ENCODE assay signal across 8 mouse cellular contexts in the genomic region with DNA sequence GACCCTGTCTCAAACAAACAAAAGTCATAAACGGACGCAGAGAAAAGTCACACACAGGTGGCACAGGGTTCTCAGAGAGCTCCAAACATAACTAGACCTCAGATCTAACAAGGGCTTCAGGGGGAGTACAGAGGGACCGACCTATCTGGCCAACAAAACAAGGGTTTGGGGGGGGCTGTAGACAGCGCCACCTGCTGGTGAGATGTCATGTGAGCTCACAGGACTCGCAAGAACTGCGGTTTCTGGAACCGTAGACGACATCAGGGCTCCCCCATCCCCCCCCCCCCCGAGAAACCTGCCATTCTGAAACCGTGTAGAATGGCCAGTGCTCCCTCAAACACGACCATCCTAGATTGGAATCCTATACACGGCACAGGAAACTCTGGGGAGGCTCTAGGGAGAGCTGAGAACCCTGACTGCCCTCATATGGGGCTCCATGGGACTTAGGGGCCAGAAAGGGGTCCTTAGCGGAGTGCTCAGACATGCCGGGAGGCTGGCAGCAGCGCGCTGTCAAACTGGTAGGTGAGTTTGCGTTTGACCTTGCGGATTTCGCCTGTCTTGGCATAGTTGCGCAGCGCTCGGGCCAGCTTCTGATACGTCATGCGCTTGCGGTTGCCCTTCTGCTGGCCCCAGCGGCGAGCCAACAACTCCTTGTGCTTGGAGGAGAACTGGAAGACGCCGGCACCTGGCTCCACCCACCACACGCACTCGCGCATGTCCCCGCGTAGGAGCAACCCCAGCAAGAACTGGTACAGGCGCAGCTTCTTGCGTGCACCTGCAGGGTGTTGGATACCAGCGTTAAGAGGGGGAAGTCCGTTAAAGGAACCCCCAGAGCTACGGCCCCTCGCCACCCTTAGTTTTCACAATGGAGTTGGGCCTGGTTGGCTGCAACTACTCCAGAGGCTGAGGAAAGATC. TPM values are rescaled to one million over a fixed set of nuclear protein-coding genes. Genes with fewer than 3 reads are reported as not detected.
DNase-seq lines count a peak whose midpoint lies in the region; ATAC-seq and TF ChIP-seq lines count a peak whose summit lies in the region.

No protein-coding gene starts in this region.

- H3K4me3 ChIP-seq in cerebellum, adult 2 months (replicated peaks; ENCODE audit: insufficient read depth, low read depth, low read length), result peak overlapping the region; percentile 62
- H3K4me3 ChIP-seq in forebrain, postnatal 0 days (ENCODE audit: low read depth, low read length), result peak overlapping the region; percentile 36
- H3K4me3 ChIP-seq in hindbrain, embryonic 10.5 days, result peak overlapping the region; percentile 50
- peak overlapping the region; percentile 26 for H3K4me3 ChIP-seq in lung, embryonic 14.5 days (ENCODE audit: low read depth, low read length)
- H3K4me3 ChIP-seq in neural tube, embryonic 15.5 days (replicated peaks), result peak overlapping the region; percentile 35
- H3K4me3 ChIP-seq in thymus, adult 2 months (ENCODE audit: control insufficient read depth, insufficient read depth, low read length), result peak overlapping the region; percentile 78

- H3K9me3 ChIP-seq in forebrain, postnatal 0 days (ENCODE audit: low read length), result no peaks in the 10 kb centered on the region
- H3K9me3 ChIP-seq in hindbrain, embryonic 10.5 days, result no peaks in the 10 kb centered on the region
- no peaks in the 10 kb centered on the region for H3K9me3 ChIP-seq in lung, embryonic 14.5 days (ENCODE audit: low read depth, low read length)
- H3K9me3 ChIP-seq in neural tube, embryonic 15.5 days (replicated peaks), result no peaks in the 10 kb centered on the region

- H3K27me3 ChIP-seq in cerebellum, adult 2 months (ENCODE audit: control insufficient read depth, insufficient read depth, low read length), result no peaks in the 10 kb centered on the region
- H3K27me3 ChIP-seq in forebrain, postnatal 0 days (ENCODE audit: insufficient read depth, low read length), result no peaks in the 10 kb centered on the region
- H3K27me3 ChIP-seq in hindbrain, embryonic 10.5 days (ENCODE audit: insufficient read depth, poor library complexity, severe bottlenecking), result peaks cover 75% of the 10 kb centered on the region
- peaks cover 38% of the 10 kb centered on the region; the same call in 1 of the 2 replicates for H3K27me3 ChIP-seq in lung, embryonic 14.5 days (ENCODE audit: insufficient read depth, low read length)
- H3K27me3 ChIP-seq in neural tube, embryonic 15.5 days (replicated peaks), result peaks cover 64% of the 10 kb centered on the region
- H3K27me3 ChIP-seq in thymus, adult 2 months (ENCODE audit: control insufficient read depth, insufficient read depth, low read length), result no peaks in the 10 kb centered on the region

- no peaks in the 10 kb centered on the region for H3K36me3 ChIP-seq in forebrain, postnatal 0 days (ENCODE audit: insufficient read depth)
- H3K36me3 ChIP-seq in hindbrain, embryonic 10.5 days, result peaks cover 7% of the 10 kb centered on the region
- H3K36me3 ChIP-seq in lung, embryonic 14.5 days (ENCODE audit: insufficient read depth), result peaks cover 6% of the 10 kb centered on the region
- no peaks in the 10 kb centered on the region for H3K36me3 ChIP-seq in neural tube, embryonic 15.5 days
- H3K36me3 ChIP-seq in thymus, adult 2 months (ENCODE audit: control insufficient read depth, insufficient read depth, low read length), result no peaks in the 10 kb centered on the region

- TF ChIP-seq CTCF in cerebellum, adult 2 months (IDR thresholded peaks at IDR 0.05; ENCODE audit: borderline replicate concordance, insufficient read depth, low read depth, low read length), result peak; percentile 82
- TF ChIP-seq CTCF in forebrain, postnatal 0 days (IDR thresholded peaks at IDR 0.05; ENCODE audit: low read depth), result peak; percentile 86
- peak; percentile 82 for TF ChIP-seq CTCF in lung, embryonic 14.5 days (IDR thresholded peaks at IDR 0.05; ENCODE audit: low read depth)
- TF ChIP-seq CTCF in thymus, adult 2 months (IDR thresholded peaks at IDR 0.05; ENCODE audit: borderline replicate concordance, control insufficient read depth, extremely low read depth, insufficient read depth, low read length, poor library complexity), result peak; percentile 86; the same call in 1 of the 2 replicates

- peak; percentile 69 for ATAC-seq in forebrain, postnatal 0 days
- ATAC-seq in lung, embryonic 14.5 days (ENCODE audit: insufficient read depth), result no peak
- peak; percentile 76 for ATAC-seq in neural tube, embryonic 15.5 days (ENCODE audit: low FRiP score)

- H3K9ac ChIP-seq in forebrain, postnatal 0 days, result peak overlapping the region; percentile 52
- peak overlapping the region; percentile 27; the same call in 1 of the 2 replicates for H3K9ac ChIP-seq in lung, embryonic 14.5 days
- peak overlapping the region; percentile 37 for H3K9ac ChIP-seq in neural tube, embryonic 15.5 days (replicated peaks)

- WGBS in cerebellum, adult 2 months, result 5% methylated on average over 40 of the region's 40 CpGs
- 4% methylated on average over 40 of the region's 40 CpGs for WGBS in forebrain, postnatal 0 days
- 7% methylated on average over 40 of the region's 40 CpGs for WGBS in hindbrain, embryonic 10.5 days
- 5% methylated on average over 40 of the region's 40 CpGs for WGBS in lung, embryonic 14.5 days
- WGBS in neural tube, embryonic 15.5 days, result 6% methylated on average over 40 of the region's 40 CpGs
- 5% methylated on average over 40 of the region's 40 CpGs for WGBS in thymus, adult 2 months

- no peaks in the 10 kb centered on the region for H3K4me1 ChIP-seq in cerebellum, adult 2 months (ENCODE audit: control insufficient read depth, insufficient read depth, low read length)
- H3K4me1 ChIP-seq in forebrain, postnatal 0 days (ENCODE audit: insufficient read depth), result 0 out of 2 replicates have a peak, but pooled peaks cover 3% of the 10 kb centered on the region
- H3K4me1 ChIP-seq in hindbrain, embryonic 10.5 days (replicated peaks), result peaks cover 39% of the 10 kb centered on the region
- H3K4me1 ChIP-seq in lung, embryonic 14.5 days (ENCODE audit: insufficient read depth), result 0 out of 2 replicates have a peak, but pooled peaks cover 3% of the 10 kb centered on the region
- peaks cover 18% of the 10 kb centered on the region for H3K4me1 ChIP-seq in neural tube, embryonic 15.5 days
- peaks cover 16% of the 10 kb centered on the region for H3K4me1 ChIP-seq in thymus, adult 2 months (replicated peaks; ENCODE audit: control insufficient read depth, insufficient read depth, low read length)

- H3K4me2 ChIP-seq in forebrain, postnatal 0 days (ENCODE audit: low read depth), result peak overlapping the region; percentile 80
- H3K4me2 ChIP-seq in lung, embryonic 14.5 days, result peak overlapping the region; percentile 64
- peak overlapping the region; percentile 68 for H3K4me2 ChIP-seq in neural tube, embryonic 15.5 days

- peak; percentile 36 for DNase-seq in MN1 (ENCODE audit: low spot score)
- peak; percentile 83 to 84 for DNase-seq in cerebellum, adult 2 months
- DNase-seq in forebrain, postnatal 0 days, result peak; percentile 80
- peak; percentile 71 for DNase-seq in hindbrain, embryonic 10.5 days (ENCODE audit: low spot score)
- peak; percentile 43 for DNase-seq in layer of hippocampus, adult 9-10 months (ENCODE audit: low spot score)
- DNase-seq in lung, embryonic 14.5 days, result peak; percentile 82
- peak; percentile 78 for DNase-seq in thymus, adult 2 months

- peak; percentile 55; the same call in 1 of the 2 replicates for TF ChIP-seq POLR2A in cerebellum, adult 2 months (IDR thresholded peaks at IDR 0.05; ENCODE audit: borderline replicate concordance, insufficient read depth, low read length)
- 0 out of 2 replicates have a peak, but pooled peaks have one; percentile 21 for TF ChIP-seq POLR2A in thymus, adult 2 months (IDR thresholded peaks at IDR 0.05; ENCODE audit: control insufficient read depth, extremely low read depth, insufficient read depth, low read length, poor library complexity)

- H3K27ac ChIP-seq in cerebellum, adult 2 months (ENCODE audit: insufficient read depth, low read length), result peak overlapping the region; percentile 76
- no peak overlapping the region for H3K27ac ChIP-seq in forebrain, postnatal 0 days (ENCODE audit: low read depth, low read length)
- H3K27ac ChIP-seq in hindbrain, embryonic 10.5 days, result peak overlapping the region; percentile 37
- no peak overlapping the region for H3K27ac ChIP-seq in lung, embryonic 14.5 days (ENCODE audit: low read depth)
- 0 out of 2 replicates have a peak overlapping the region, but pooled peaks have one; percentile 3 for H3K27ac ChIP-seq in neural tube, embryonic 15.5 days (replicated peaks)
- H3K27ac ChIP-seq in thymus, adult 2 months (ENCODE audit: control insufficient read depth, insufficient read depth, low read length), result peak overlapping the region; percentile 40

RNA-seq across cellular contexts. Expression of gene Mybpc2, which starts 3.3 kb away (rescaled TPM):
- polyA plus RNA-seq in cerebellum, adult 2 months (2012; rRNA removed), result 0.14 and 0.18 TPM in 2 replicates
- 0.15 and 0.33 TPM in 2 replicates for total RNA-seq in forebrain, postnatal 0 days (2014; rRNA removed)
- 0.15 and 0.29 TPM in 2 replicates for polyA plus RNA-seq in forebrain, postnatal 0 days (2015; fragmentation: Nextera tagmentation; extraction: Ambion mirVana)
- polyA plus RNA-seq in hindbrain, embryonic 10.5 days (2016; fragmentation: Nextera tagmentation; extraction: Ambion mirVana), result 0.10 and 0.12 TPM in 2 replicates
- polyA plus RNA-seq in lung, embryonic 14.5 days (2014; fragmentation: Nextera tagmentation; extraction: Ambion mirVana), result 0.14 and 0.26 TPM in 2 replicates
- polyA plus RNA-seq in neural tube, embryonic 15.5 days (2015; fragmentation: Nextera tagmentation; extraction: Ambion mirVana), result 0.14 and 0.36 TPM in 2 replicates
- 0.53 and 0.55 TPM in 2 replicates for polyA plus RNA-seq in thymus, adult 2 months (2012; rRNA removed)

RNA-seq across cellular contexts. Expression of gene Spib, which starts 4.1 kb away (rescaled TPM):
- polyA plus RNA-seq in cerebellum, adult 2 months (2012; rRNA removed), result 0.16 and 0.19 TPM in 2 replicates
- total RNA-seq in forebrain, postnatal 0 days (2014; rRNA removed), result 0.05 TPM in 1 of 2 replicates, not detected in the other
- polyA plus RNA-seq in forebrain, postnatal 0 days (2015; fragmentation: Nextera tagmentation; extraction: Ambion mirVana), result not detected in 2 replicates
- 0.09 TPM in 1 of 2 replicates, not detected in the other for polyA plus RNA-seq in hindbrain, embryonic 10.5 days (2016; fragmentation: Nextera tagmentation; extraction: Ambion mirVana)
- 0.07 and 0.18 TPM in 2 replicates for polyA plus RNA-seq in lung, embryonic 14.5 days (2014; fragmentation: Nextera tagmentation; extraction: Ambion mirVana)
- polyA plus RNA-seq in neural tube, embryonic 15.5 days (2015; fragmentation: Nextera tagmentation; extraction: Ambion mirVana), result 7.5 TPM in 1 of 2 replicates, not detected in the other
- 40.3 and 43.3 TPM in 2 replicates for polyA plus RNA-seq in thymus, adult 2 months (2012; rRNA removed)

RNA-seq across cellular contexts. Expression of gene Pold1, which starts 20.9 kb away (rescaled TPM):
- 21.6 and 25.1 TPM in 2 replicates for polyA plus RNA-seq in cerebellum, adult 2 months (2012; rRNA removed)
- total RNA-seq in forebrain, postnatal 0 days (2014; rRNA removed), result 14.1 and 16.2 TPM in 2 replicates
- 14.2 and 14.3 TPM in 2 replicates for polyA plus RNA-seq in forebrain, postnatal 0 days (2015; fragmentation: Nextera tagmentation; extraction: Ambion mirVana)
- polyA plus RNA-seq in hindbrain, embryonic 10.5 days (2016; fragmentation: Nextera tagmentation; extraction: Ambion mirVana), result 133 and 161 TPM in 2 replicates
- 91.6 and 105 TPM in 2 replicates for polyA plus RNA-seq in lung, embryonic 14.5 days (2014; fragmentation: Nextera tagmentation; extraction: Ambion mirVana)
- 18.8 and 38.9 TPM in 2 replicates for polyA plus RNA-seq in neural tube, embryonic 15.5 days (2015; fragmentation: Nextera tagmentation; extraction: Ambion mirVana)
- polyA plus RNA-seq in thymus, adult 2 months (2012; rRNA removed), result 208 and 235 TPM in 2 replicates

RNA-seq across cellular contexts. Expression of gene Nr1h2, which starts 26.0 kb away (rescaled TPM):
- 106 and 109 TPM in 2 replicates for polyA plus RNA-seq in cerebellum, adult 2 months (2012; rRNA removed)
- 44.1 and 45.9 TPM in 2 replicates for total RNA-seq in forebrain, postnatal 0 days (2014; rRNA removed)
- polyA plus RNA-seq in forebrain, postnatal 0 days (2015; fragmentation: Nextera tagmentation; extraction: Ambion mirVana), result 49.9 and 51.1 TPM in 2 replicates
- 83.2 and 94.9 TPM in 2 replicates for polyA plus RNA-seq in hindbrain, embryonic 10.5 days (2016; fragmentation: Nextera tagmentation; extraction: Ambion mirVana)
- 61.1 and 66.0 TPM in 2 replicates for polyA plus RNA-seq in lung, embryonic 14.5 days (2014; fragmentation: Nextera tagmentation; extraction: Ambion mirVana)
- 54.0 and 62.0 TPM in 2 replicates for polyA plus RNA-seq in neural tube, embryonic 15.5 days (2015; fragmentation: Nextera tagmentation; extraction: Ambion mirVana)
- polyA plus RNA-seq in thymus, adult 2 months (2012; rRNA removed), result 302 and 308 TPM in 2 replicates

RNA-seq across cellular contexts. Expression of gene Fam71e1, which starts 31.4 kb away (rescaled TPM):
- polyA plus RNA-seq in cerebellum, adult 2 months (2012; rRNA removed), result 32.6 and 34.0 TPM in 2 replicates
- total RNA-seq in forebrain, postnatal 0 days (2014; rRNA removed), result 21.1 and 22.0 TPM in 2 replicates
- polyA plus RNA-seq in forebrain, postnatal 0 days (2015; fragmentation: Nextera tagmentation; extraction: Ambion mirVana), result 23.1 and 27.2 TPM in 2 replicates
- polyA plus RNA-seq in hindbrain, embryonic 10.5 days (2016; fragmentation: Nextera tagmentation; extraction: Ambion mirVana), result 17.1 and 20.5 TPM in 2 replicates
- polyA plus RNA-seq in lung, embryonic 14.5 days (2014; fragmentation: Nextera tagmentation; extraction: Ambion mirVana), result 9.1 and 11.3 TPM in 2 replicates
- 22.6 and 23.2 TPM in 2 replicates for polyA plus RNA-seq in neural tube, embryonic 15.5 days (2015; fragmentation: Nextera tagmentation; extraction: Ambion mirVana)
- 7.8 and 9.4 TPM in 2 replicates for polyA plus RNA-seq in thymus, adult 2 months (2012; rRNA removed)

Comparison
In these comparisons a context has a peak if more than half of its experiments do, and no peak if none do; other contexts are left out.
1. H3K27ac ChIP-seq: peak in cerebellum, adult 2 months (single experiment), hindbrain, embryonic 10.5 days (single experiment), neural tube, embryonic 15.5 days (single experiment) and thymus, adult 2 months (single experiment); none in forebrain, postnatal 0 days (single experiment) and lung, embryonic 14.5 days (single experiment).
2. H3K4me3 ChIP-seq: peak in every context shown above with its lines; median percentile 78 in thymus, adult 2 months; 62 in cerebellum, adult 2 months; 50 in hindbrain, embryonic 10.5 days; 36 in forebrain, postnatal 0 days; 35 in neural tube, embryonic 15.5 days; 26 in lung, embryonic 14.5 days.
3. Peak in every context shown above with its lines, with median percentiles within 50 percentile points of each other: DNase-seq, CTCF ChIP-seq, H3K4me2 ChIP-seq and H3K9ac ChIP-seq.